Mouse (Mus musculus): ENCODE measurements around the gene Rnf150. TPM values are rescaled to one million over a fixed set of nuclear protein-coding genes. Genes with fewer than 3 reads are reported as not detected.

Gene Rnf150
- total RNA-seq, 2 experiments from 2014 or later = 26.0 to 34.8 TPM

DNA sequence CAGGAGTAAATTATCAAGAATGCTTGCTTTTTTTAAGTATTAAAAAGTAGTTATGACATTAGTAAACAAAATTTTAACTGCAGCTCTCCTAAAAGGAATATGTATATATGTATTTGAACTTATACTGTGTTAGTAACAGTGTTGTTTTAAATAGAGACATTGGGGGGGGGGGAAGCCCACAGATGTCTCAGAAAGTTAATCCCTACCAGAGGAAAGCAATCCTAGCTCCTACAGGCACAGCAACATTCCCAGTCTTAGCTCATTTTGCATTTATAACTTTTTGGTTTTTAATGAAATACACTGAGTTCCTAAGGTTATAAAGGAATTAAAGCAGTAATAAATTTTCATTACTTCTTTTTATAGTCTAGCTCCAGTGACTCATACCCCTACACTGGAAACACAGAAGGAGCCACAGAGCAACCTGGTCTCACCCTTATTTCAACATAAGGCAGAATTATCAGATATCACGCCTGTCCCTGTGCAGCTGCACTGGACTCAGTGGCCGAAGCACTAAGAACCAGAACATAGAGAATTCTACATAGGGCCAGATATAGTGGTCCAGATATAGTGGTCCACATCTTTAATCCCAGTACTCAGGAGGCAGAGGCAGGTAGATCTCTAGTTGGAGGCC lies 96.9 kb downstream of the Rnf150 start:
- intact Hi-C loops (cut with DNase I) = no loop called here
- TF ChIP-seq CTCF (IDR thresholded peaks at IDR 0.05) = no peak
- Histone ChIP-seq H3K27ac (peak overlapping the region; percentile 95), H3K4me3 (no peak overlapping the region)
- DNase-seq = no peak

DNA sequence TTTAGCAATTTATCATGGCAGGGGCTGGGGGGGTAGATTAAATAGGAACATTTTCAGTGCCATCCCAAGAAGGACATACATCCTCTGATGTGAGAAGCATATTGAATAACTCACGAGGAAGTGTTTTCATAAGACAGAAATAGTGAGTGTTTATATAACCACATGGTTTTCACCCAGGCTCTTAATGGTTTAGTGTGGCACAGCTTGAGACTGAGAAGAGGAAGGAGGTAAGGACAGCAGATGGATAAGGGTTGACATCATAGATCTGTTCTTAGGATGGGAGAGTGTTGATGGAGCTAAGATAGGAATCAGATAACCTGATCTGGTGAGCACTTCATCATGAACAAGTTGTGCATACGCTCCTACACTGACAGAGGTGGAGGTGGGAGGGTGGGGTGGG lies 101.4 kb downstream of the Rnf150 start:
- DNase-seq = no peak
- H3K4me3 ChIP-seq = no peak overlapping the region
- intact Hi-C loops (cut with DNase I) = no loop called here
- no peak for TF ChIP-seq CTCF (IDR thresholded peaks at IDR 0.05)
- H3K27ac ChIP-seq = peak overlapping the region; percentile 95

DNA sequence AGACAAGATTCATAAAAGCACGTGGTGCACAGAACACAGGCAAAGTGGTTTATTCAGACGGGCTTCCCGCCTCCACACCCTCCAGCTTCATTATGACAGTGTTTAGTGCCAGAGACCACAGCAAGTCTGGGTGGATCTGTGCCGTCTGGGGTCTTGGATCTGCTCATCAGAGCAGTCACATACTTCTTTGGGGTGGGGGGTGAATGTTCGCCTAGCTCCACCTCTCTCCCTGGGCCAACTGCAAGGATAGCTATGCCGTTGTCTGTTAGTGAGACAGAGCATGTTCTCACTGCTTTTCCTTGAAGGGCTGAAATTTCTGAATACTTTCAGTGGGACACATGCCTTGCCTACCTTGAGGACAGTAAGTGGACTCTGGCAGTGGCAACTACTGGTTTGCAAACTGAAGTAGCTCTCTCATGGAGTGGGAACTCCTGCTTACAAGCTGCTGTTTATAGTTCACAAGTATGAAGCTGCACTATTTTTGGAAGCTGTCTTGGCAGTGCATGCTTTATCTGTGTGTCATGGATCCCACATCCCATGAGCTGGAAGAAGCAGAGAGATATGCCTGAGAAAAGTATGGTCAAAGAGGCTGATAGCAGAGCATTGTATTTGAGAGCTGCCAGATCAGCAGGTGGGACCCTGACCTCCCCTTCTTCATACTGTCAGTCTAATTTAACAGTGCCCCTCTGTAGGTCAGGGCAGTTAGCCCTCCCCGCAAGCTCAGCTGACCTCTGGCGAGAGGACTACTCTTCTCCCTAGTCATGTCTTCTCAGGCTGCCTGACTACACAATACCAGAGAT lies 104.9 kb downstream of the Rnf150 start:
- intact Hi-C loops (cut with DNase I) = loop anchor here (2.0 to 5.0 kb wide), 3 partner anchors 41 to 103 kb away; no protein-coding TSS in a partner anchor
- no peak for TF ChIP-seq CTCF (IDR thresholded peaks at IDR 0.05)
- H3K4me3 ChIP-seq = peak overlapping the region; percentile 38
- peak; percentile 59 for DNase-seq
- peak overlapping the region; percentile 95 for H3K27ac ChIP-seq

DNA sequence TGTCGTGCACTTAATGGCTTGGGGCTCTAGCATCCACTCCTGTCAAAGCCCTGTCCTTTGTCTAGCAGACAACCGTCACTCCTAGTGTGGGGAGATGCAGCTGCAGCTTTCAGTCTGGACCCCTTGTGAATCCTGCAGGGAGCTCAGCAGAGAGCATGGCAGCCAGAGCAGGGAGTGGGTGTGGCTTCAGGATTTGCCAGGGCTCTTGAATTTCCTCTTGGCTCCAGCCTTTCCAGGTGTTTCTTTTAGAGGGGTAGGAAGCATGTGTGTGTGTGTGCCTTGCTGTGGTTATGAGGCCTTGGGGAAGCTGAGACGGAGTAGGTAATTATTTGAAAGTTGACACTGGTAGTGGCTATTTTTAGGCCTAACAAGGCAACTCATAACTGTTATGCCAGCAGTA lies 106.8 kb downstream of the Rnf150 start:
- peak overlapping the region; percentile 22; the same call in 1 of the 2 replicates for H3K4me3 ChIP-seq
- no peak for TF ChIP-seq CTCF (IDR thresholded peaks at IDR 0.05)
- DNase-seq = peak; percentile 71
- peak overlapping the region; percentile 95 for H3K27ac ChIP-seq
- intact Hi-C loops (cut with DNase I) = loop anchor here (2.0 to 5.0 kb wide), 3 partner anchors 43 to 105 kb away; no protein-coding TSS in a partner anchor

DNA sequence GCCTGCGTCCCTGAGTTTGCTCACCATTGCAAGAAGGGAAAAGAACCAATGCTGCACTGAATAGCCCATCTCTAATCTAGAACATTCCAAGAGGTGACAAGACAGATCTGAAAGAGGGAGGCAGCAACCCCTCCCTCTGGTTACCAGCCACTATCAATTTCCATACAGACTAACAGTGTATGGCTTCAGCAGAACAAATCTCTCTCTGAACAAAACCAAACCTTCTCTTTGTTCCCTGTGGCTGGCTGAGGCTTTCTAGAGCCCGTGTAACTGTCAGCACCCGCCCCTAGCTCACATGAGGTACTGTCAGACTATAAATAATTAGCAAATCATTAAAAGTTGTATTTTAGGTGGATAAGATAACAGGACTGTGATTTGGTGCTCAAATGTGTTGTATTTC lies 109.7 kb downstream of the Rnf150 start:
- Histone ChIP-seq H3K27ac (peak overlapping the region; percentile 24; the same call in 1 of the 2 replicates), H3K4me3 (no peak overlapping the region)
- TF ChIP-seq CTCF (IDR thresholded peaks at IDR 0.05) = no peak
- intact Hi-C loops (cut with DNase I) = no loop called here
- no peak for DNase-seq

DNA sequence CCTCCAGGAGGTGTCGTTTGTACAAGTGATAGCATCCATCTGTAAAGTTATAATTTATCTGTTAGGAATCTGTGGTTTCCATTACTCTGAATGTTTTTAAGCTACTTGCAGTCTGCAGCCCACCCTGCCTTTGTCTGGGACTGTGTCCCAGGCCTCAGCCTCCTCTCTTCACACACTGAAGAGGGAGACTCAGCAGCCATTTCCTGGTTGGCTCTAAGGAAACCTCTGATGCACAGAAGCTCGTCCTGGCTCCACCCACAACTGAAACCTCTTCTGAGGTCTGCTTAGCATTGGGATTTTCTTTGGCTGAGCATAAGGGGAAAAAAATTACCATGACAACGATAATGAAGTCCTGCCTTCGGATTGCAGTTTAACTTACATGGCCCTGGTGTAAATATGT lies 110.2 kb downstream of the Rnf150 start:
- no peak for TF ChIP-seq CTCF (IDR thresholded peaks at IDR 0.05)
- H3K27ac ChIP-seq = no peak overlapping the region
- no peak for DNase-seq
- no peak overlapping the region for H3K4me3 ChIP-seq
- intact Hi-C loops (cut with DNase I) = no loop called here

DNA sequence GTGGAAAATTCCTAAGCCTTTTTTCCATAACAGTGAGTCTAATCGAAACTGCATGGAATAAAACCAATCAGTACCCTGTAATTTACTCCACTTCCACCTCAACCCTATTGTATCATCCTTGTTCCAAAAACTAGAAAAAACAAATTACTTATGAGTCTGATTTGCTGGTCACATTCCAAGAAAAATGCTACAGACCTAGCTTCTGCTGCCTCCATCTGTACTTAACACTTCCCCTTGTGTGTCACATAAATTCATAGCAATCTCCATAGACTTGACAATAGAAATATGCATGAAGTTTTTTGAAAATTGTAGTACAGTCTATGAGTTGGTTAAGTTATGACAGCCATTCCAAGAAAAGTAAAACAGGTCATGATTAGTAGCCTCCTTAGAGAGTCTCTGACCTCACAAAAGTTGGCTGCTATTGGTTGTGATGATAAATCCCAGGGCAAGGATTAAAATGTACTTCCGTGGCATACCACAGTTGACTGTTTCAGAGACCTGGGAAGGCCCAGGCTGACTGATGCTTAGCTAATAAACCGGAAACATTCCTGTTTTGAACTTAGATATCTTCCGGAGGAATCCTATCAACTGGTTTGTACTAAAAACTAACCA lies 118.2 kb downstream of the Rnf150 start:
- H3K27ac ChIP-seq = no peak overlapping the region; the same call in 1 of the 2 replicates
- TF ChIP-seq CTCF (IDR thresholded peaks at IDR 0.05) = no peak
- intact Hi-C loops (cut with DNase I) = no loop called here

DNA sequence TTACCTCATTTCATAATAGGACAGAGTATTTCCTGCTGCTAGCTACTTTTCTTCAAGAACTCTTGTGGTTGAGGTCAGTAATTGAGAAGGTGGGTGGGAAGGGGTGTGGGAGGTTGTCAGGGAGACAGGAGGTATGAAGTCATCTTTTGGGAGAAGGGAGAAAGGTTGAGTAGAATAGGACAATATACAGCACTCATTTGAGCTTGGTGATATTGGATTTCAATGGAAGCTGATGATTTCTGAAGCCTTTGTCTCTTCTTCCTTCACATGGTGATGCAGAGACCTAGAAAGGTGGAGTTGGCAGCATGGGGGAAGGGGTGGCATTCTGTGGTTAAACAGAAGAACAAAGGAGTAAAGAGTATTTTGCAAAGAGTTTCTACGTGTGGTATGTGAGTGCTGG lies 119.7 kb downstream of the Rnf150 start:
- DNase-seq = no peak
- Histone ChIP-seq H3K27ac (no peak overlapping the region), H3K4me3 (no peak overlapping the region)
- intact Hi-C loops (cut with DNase I) = no loop called here
- no peak for TF ChIP-seq CTCF (IDR thresholded peaks at IDR 0.05)

More for the DNA sequence above, 118.2 kb downstream of the Rnf150 start:
- DNase-seq = no peak
- no peak overlapping the region for H3K4me3 ChIP-seq

DNA sequence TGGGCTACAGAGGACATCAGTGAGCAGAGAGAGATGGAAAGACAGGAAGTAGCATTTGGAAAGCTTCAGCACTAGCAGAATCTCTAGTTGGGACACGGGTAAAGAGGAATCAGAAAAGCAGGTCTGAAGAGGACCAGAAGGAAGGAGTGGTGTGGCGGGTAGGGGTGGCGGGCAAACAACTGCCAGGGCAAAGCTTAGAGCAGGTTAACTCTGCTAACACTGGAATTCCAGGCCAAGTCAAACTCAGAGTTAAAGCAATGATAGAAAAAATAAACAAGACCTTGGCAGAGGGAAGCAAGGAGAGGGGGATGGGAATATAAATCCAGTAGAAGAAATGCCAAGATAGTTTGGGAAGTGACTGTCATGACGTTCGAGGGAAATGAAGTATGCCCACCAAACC lies 120.1 kb downstream of the Rnf150 start:
- H3K27ac ChIP-seq = no peak overlapping the region
- no peak for TF ChIP-seq CTCF (IDR thresholded peaks at IDR 0.05)
- H3K4me3 ChIP-seq = no peak overlapping the region
- intact Hi-C loops (cut with DNase I) = no loop called here
- DNase-seq = no peak

DNA sequence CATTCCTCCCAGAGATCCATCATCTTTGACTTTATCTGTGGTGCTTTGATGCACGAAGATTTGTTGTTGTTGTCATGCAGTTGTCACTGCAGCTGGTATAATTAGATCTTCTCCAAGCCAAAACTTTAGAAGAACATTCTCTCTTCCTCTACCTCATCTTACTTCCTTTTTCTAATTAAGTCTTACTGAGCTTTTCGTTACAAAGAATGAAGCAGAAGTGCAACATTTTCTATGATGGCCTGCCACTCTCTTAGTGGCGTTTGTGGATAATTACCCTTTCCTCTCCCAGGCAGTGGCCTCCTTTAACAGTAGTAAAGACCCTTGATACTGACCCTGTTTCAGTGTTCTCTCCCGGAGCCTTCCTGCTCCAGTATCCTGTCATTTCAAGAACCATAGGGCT lies 128.9 kb downstream of the Rnf150 start:
- H3K27ac ChIP-seq = 0 out of 2 replicates have a peak overlapping the region, but pooled peaks have one; percentile 8
- intact Hi-C loops (cut with DNase I) = no loop called here
- no peak for TF ChIP-seq CTCF (IDR thresholded peaks at IDR 0.05)

DNA sequence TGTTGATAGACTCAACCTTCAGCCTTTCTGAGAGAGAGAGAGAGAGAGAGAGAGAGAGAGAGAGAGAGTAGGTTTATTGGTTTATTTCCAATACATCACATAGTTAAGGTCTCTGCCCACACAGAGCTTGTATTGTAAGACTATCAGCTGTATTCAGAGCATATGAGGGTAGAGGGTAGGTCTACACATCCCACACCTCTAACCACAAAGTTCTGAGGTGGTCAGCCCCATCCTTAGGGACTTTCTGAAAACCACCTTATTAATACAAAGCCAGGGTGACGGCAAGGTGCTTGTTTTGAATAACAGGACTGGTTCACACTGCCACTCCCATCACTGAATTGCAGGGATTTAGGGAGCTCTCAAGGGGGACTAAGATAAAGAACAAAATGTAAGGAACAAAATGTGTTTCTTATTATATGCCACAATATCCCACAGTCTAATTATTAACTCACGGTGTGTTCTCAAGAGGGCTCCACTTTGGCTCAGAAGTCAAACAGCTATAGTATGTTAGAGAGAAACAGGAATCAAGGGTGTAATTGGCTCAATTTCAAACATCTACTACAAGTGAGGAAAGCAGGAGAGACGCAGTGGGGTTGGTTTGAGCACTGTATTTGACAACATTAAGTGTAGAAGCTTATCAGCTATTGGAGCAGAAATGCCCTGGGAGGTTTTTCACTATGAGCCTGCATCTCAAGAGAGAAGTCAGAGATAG lies 132.7 kb downstream of the Rnf150 start:
- no peak for TF ChIP-seq CTCF (IDR thresholded peaks at IDR 0.05)
- DNase-seq = no peak

More for the DNA sequence above, 128.9 kb downstream of the Rnf150 start:
- no peak for DNase-seq
- H3K4me3 ChIP-seq = no peak overlapping the region

DNA sequence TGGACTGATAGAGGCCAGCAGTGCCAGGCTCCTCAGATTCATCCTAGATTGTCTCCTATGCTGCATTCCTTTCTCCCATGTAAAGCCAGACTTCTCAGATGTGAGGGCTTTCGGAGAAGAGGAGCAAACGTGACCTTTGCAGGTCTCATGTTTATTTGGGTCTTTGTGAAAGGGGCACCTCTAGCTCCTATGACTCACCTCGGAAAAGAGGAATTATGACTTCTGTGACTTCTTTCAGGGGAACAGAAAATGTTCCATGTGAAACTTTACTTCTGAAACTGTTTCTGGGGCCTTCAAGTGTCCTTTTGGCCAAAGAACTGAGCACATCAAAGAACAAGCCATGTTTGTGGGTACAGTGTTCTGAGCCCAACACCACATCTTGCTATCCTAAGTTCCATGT lies 133.7 kb downstream of the Rnf150 start:
- no peak overlapping the region for H3K27ac ChIP-seq
- no peak for DNase-seq
- H3K4me3 ChIP-seq = no peak overlapping the region
- intact Hi-C loops (cut with DNase I) = no loop called here
- TF ChIP-seq CTCF (IDR thresholded peaks at IDR 0.05) = no peak; the same call in 1 of the 2 replicates

More for the DNA sequence above, 132.7 kb downstream of the Rnf150 start:
- intact Hi-C loops (cut with DNase I) = no loop called here
- no peak overlapping the region for H3K27ac ChIP-seq
- no peak overlapping the region for H3K4me3 ChIP-seq
